Mouse (Mus musculus): ENCODE results near the gene Cfap20.

- TF ChIP-seq CTCF (IDR thresholded peaks at IDR 0.05) = no peak
- TF ChIP-seq EP300 (IDR thresholded peaks at IDR 0.05) = no peak
Observed at GRCm38 (mm10) chr8:95397201-95397600, 37.5 kb downstream of the Cfap20 start.

Data from lung, postnatal 0 days (tissue).